Mouse (Mus musculus): ENCODE data around the gene Exd2. TPM values are rescaled to one million over a fixed set of nuclear protein-coding genes. Genes with fewer than 3 reads are reported as not detected.

The Exd2 gene
- polyA plus RNA-seq, 2 experiments from 2014 or later, result 17.3 to 20.2 TPM

DNA sequence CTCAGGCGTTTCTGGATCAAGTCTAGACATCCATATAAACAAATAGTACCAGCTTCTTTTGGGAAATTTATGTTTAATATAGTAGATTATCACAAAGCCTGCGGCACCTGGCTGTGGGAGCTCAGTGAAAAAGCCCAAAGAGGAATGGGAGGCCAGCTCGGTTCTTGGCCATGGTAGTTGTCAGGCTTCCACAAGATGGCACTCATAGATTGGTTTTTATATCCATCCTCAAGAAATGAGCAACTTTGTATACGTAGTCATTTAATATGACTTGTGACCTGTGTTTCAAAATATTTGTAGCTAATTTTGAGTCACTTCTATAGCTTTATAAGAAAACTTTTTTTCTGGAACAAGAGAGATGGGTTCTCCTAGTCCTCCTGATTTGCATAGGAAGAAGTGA is 35.5 kb downstream of the Exd2 start:
- no peak for ATAC-seq

DNA sequence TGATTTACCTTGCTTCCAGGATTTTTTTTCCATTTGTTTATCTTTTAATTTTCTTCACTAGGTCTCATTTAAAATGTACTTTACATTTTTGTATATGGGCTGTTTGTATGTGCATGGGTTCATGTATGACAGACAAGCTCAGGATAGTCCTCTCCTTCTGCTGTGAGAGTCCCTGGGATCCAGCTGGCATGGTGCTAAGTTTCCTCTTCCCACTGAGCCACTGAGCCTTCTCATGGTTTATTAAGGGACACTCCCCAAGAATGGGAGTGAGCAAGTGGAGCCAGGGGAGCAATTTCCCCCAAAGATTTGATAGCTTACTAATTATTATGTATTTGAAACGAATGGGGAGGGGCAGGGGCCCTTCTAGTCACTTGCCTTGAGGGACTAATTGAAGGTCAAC is 37.6 kb downstream of the Exd2 start:
- ATAC-seq, result no peak

DNA sequence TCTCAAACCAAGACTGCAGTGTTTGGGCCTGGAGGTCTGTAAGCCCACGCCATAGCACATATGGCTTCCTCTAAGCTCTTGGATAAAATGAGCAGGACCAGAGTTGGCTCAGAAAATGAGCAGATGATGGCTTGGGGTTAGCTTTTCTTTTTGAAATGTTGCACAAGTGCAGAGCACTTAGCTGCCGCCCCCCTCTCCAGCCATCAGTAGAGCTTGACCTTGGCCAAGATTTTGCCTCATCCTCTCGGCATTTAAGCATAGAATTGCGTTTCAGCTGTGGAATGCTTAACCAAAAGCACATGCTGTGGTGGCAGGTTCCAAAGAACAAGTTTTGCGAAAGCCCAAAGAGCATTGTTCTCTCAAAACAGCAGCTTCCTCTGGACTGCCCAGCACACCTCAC is 41.8 kb downstream of the Exd2 start:
- no peak for ATAC-seq

DNA sequence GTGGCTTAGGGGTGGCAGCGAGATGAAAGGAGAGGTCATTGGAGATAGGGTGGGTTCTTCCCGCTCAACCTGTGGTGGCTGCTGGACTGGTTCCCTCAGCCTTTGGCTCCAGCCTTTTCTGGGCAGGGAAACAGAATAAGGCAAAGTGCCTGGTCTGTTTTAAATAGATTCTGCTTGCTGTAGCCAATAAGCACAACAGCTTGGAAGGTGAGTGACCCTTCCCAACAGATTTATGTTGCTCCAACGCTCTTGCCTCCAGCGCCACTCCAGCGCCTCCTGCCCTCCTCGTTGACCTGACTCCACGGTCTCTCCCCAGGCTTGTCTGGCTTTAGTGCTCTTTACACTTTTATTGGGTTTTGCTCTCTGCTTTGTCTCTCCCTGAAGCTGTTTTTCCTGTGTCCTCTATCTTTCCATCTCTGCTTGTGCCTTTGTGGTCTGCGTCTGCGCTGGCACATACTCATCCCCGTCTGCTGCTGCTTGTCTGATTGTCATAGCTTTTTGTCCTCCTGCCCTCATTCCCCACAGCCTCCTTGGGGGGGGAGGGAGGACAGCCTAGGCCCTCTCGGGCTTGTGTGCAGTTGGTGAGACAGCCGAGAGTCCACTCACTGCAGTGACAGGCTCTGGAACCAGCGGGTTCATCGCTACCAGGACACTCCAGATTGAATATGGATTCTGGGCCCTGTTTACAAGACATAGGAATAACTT is 44.3 kb downstream of the Exd2 start:
- ATAC-seq, result no peak

DNA sequence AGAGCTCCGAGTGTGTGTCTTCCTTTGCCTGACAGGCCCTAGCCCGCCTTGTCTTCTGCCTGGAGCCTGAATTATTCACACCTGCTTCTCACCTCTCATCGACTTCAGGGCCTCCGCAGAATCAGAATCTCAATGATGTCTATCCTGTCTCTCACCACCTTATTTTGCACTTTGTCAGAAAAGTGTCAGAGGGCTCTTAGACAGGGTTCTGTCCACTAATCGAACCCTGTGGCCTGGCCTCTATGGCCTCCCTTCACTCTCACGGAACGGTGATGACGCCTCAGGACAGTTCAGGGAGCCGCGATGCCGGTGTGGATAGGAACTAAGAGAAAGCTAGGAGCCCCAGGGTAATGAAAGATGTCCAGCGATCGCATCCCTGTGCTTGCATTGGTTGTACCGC is 55.1 kb downstream of the Exd2 start, which contains the start of gene Galnt16:
TSS of gene Galnt16 (plus strand) at position 301 of the 400 bp plus-strand sequence.
- ATAC-seq, result no peak

DNA sequence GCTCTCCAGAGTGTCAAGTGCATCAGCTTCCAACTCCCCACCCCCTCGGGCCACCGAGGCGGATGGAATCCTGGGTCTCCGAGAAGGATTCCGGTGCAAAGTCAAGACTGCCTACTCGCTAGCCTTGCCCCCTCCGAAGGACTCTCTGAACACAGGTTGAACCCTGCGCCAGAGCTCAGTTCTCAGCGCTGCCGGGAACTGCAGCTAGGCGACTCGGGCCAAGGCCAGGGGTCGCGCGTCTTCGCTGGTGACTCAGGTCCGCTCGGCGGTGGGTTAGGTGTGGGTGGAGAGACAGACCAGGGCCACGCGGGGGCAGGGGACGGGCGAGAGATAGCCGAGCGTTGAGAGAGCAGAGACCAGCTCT is 55.5 kb downstream of the Exd2 start:
- ATAC-seq, result no peak

DNA sequence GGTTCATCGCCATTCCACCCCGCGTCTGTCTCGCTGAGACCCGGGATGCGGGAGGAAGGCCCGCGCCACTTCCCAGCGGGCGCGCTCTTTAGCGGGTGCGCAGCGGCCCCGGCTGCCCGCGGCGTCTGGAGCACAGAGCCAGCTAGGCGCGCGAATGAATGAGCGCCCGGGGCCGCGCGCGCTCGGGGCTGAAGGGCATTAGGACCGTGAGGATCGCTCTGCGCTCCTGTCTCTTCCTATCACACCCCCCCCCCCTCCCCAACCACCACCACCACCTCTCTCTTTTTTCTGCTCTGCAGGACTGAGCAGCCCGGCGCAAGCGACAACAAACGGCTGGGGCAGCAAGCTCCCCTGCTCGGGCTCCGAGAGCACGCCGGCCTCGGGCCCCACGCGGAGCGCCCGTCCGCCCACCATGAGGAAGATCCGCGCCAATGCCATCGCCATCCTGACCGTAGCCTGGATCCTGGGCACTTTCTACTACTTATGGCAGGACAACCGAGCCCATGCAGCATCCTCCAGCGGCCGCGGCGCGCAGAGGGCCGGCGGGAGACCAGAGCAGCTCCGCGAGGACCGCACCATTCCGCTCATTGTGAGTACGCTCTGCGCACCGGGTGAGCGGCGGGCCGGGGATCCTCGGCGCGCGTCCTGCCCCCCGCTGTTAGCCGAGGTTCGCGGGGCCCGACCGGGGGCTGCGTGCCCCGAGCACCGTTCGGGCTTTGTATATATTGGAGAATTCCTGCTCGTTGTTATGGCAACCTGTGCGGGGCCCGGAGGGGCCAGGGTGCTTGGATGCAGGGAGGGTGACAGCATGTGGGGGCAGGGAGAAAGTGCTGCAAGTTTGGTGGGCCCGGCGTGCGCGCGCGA is 56.1 kb downstream of the Exd2 start:
- no peak for ATAC-seq

DNA sequence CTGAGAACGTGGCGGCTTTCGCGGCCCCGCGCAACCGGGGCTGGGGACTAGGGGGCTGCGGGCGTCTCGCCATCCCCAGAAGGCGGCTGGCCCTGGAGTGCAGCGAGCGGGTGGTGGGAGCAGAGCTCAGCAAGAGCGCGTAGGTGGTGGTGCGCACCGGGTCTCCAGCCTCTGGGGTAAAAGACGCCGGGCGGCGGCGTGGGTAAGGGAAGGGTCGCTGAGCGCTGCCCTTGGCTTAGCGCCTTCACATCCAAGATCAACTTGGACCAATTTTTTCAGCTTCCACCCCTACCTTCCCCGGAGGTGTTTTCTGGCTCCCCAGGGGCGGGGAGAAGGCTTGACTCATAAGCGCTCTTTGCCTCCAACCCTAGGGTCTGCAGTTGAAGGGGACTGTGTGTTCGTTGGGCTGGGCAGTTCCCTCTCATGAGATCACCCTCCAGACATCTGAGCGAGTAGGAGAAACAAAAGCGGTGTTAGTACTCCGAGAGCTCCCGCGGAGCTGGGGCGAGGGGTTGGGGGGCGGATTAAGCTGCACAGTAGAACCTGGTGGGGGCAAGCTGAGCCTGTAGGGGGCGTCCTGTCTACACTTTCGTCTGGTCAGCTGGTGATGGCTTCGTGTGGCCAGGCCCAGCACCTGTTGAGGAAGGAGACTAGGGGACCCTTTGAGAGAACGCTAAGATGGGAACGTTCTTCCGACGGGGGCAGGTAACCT is 56.9 kb downstream of the Exd2 start:
- no peak for ATAC-seq

DNA sequence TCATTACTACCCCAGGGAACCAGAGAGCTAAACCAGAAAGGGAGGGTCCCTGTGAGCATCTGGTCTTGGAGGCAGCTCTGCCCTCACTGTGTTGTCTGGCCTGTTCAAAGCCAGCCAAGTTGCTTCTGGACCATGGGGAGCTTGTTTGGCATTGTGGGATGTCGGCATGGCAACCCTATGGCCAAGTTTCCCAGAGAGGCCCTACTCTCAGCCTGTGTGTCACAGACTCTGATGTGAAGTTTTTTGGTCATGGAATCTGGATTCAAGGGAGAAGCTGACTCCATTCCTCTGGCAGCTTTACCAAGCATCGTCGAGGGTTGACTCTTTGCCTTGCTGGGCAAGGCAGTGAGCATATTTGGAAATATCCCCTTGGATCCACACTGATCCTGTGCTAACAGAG is 59.1 kb downstream of the Exd2 start:
- ATAC-seq, result no peak

DNA sequence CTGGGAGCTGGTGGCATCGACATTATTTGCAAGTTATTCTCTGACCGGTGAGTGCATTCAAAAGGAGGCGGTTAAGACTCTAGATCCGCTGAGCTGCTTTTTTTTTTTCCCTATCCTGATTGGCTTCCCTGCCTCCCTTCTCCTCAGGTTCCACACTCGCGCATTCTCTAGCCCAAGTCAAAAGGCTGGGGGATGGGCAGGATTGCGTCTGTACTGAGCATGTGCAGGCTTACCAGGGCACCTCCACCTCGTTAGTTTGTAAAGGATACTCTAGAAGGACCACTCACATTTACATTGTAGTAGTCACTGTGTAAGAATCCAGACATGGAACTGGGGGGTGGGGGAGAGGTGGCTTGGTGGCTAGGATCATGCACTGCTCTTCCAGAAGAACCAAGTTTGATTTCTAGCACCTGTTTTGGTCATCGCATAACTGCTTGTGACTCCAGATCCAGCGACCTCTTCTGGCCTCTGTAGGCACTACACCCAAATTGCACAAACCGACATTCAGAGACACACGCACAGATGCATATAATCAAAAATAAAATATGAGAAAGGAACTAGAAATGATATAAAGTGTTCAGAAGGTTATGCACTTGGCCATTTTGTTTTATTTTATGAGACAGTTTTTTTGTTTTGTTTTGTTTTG is 61.5 kb downstream of the Exd2 start:
- ATAC-seq, result no peak

DNA sequence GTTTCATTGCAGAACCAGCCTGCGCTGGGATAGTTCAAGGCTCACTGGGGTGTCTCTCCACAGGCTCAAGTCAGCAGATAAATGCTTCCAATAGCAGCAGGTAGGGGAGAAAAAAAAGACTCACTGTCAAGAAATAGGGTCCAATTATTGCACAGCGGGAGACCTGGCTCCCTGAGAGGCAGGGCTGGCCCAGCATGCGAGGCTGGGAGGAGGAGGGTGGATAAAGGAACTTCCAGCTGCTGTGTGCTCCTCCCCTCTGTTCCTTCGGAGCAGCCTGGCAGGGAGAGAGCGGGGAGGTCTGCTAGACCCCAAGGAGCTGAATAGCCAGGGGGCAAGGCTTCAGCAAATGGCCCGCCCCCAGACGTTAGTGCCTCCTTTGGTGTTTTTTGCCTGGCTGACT is 62.6 kb downstream of the Exd2 start:
- no peak for ATAC-seq

DNA sequence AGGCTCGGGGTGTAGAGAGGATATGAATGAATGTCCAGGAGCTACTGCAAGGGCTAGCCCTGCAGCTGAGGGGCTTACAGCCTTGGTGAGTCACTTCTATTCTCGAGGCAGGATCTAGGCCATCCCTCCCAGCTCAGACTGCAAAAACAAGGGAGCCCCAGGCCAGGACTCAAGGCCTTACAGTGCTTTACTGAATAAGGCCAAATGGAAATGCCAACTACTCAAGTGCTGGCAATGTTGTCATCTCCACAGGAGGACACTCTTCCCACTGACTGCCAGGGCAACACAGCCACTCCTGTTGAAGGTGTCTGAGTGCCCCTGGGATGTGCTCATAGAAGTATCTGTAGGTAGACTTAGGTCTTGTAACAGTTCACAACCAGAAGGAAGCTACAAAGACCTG is 63.6 kb downstream of the Exd2 start:
- no peak for ATAC-seq

DNA sequence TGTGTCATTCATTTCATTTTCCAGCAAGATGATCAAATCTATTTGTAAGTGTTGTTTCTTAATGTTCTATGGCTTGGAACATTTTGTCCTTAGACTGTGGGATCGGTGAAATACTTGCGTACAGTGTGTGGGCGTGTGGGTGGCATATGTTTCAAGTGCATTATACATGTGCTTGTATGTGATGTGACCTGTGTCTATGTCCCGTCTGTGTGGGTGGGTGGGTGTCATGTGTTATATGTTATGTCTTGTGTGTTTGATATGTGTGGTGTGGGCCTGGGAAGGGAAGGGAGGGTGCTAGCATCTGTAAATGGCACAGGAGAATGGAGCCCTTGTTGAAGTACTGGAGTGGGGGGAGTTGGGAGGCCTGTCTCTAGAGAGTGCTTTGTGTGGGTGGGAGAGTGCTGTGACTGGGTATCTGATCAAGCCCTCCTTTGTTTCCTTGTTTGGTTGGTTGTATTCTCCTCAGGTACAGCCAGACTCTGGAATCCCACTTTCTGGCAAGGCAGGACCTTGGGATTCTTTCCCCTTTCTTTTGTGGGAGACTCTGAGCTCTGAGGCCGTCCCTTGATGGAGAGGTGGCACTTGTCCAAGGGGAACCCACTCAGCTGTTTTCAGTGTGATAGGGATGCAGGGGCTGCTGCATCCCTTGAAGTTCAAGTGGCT is 65.0 kb downstream of the Exd2 start:
- no peak for ATAC-seq

DNA sequence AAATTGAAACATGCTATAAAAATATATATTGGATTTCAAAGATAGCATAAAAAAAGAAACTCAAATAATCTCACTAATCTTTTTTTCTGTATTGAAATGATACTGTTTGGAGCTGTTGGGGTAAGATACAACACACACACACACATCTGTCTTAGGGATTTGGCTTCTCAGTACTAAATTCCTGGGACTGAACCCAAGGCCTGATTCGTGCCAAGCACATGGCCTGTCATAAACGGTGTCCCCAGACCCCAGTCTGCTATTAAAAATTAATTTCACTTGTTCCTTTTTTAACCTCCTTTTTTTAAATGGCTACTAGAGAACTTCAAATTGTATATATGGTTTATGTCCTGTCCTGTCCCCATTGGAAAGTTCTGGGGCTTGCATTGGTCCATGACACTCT is 67.2 kb downstream of the Exd2 start:
- ATAC-seq, result no peak

DNA sequence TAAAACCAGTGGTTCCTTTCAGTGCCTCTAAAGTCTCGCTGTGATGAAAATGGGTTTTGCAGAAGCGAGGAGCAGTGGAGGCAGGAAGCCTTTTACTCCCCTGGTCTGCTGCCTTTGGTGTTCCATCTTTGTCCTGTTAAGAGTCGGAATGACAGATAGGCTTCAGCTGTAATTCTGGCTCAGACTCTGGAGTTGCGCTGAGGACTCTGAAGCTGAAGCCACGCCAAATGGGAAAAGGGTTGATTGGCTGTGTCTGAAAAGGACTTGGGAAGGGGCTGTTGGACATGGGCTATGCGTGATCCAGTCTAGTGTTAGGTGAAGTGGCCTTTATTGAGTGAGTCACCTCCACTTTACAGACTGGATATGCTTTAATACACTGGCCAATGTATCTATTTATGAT is 67.7 kb downstream of the Exd2 start:
- no peak for ATAC-seq

DNA sequence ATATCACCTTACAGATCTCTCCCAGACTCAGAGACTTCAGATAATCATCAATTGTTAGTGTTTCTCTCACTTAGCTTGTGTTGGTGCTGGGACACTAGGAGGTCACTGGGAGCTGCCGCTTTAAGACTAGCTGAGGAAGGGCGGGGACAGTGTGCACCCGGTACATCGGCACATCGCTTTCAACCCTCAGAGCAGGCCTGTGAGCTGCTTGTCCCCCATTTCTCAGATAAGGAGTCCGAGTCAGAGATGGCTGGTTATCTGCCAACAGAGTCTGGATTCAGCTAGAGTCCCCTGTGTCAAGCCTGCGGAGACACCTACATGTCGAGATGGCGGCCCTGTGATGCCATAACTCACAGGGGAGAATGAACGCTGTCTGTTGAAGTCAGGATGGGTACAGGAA is 68.7 kb downstream of the Exd2 start:
- ATAC-seq, result no peak

DNA sequence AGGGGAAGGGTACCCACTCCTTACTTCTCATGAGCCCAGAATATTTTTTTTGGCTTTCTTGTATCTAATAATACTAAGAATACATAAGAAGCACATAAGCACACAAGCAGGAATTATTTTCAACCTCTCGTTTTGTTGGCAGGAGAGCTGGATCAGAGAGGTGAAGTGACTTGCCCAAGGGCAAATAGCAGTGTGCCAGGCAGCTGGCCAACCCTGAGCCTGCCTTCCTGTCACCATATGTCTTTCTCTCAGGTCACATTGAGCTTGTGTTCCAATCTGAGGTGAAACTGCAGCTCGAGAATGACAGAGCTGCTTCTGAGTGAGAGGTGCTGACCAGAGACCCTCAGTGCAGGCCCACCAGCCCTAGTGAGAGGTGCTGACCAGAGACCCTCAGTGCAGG is 71.0 kb downstream of the Exd2 start:
- ATAC-seq, result no peak

DNA sequence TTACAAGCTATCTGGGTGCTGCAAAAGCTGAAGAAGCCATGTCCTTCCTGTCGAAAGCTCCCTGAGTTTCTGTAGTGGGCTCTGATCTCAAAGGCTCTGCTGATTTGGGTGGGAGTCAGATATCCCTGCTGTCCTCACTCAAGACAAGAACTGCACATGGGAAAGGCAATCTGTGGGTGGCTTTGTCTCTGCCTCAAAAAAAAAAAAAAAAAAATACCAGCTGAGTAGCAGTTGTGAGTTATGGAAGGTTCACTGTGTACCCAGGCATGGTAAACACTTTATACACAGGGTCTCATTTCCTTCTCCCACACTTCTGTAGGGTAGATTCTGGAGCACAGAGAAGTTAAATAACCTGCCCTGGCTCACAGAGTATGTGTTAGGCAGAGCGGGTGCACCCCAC is 74.4 kb downstream of the Exd2 start:
- no peak for ATAC-seq

DNA sequence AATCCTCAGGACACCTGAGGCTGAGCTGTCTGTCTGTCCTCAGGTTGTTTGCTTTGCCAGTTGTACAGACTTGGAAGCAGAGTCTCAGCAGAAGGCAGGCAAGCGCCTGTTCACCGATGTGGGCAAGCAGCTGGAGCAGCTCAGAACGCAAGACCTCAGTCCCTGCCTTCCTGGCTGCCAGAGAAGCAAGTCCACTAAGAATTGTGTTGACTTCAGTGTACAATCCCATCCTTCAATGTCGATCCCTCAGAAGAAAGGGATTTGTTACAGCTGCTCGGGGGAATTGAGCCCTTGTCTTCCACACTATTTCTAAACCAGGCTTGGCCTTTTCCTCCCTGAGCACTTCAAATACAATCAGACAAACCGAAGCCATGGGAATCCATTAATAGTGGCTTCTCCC is 75.4 kb downstream of the Exd2 start:
- no peak for ATAC-seq

DNA sequence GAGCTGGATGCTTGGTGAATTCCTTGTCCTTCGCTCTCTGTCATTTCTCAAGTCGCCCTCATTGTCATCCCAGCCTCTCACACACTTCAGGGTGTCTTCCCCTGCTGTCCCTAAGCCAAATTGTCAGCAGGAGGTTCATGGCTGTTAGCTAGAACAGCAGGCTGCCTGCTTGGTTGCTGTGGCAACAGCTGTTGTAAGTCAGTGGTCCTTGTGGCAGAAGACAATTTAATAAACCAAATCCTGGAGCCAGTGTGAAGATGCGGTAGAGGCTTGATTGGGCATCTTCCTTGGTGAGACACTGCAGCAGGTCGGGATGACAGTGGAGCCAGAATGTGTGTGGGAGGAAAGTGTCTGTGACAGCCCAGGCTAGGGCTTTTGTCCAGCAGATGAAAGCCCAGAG is 82.4 kb downstream of the Exd2 start:
- ATAC-seq, result no peak

DNA sequence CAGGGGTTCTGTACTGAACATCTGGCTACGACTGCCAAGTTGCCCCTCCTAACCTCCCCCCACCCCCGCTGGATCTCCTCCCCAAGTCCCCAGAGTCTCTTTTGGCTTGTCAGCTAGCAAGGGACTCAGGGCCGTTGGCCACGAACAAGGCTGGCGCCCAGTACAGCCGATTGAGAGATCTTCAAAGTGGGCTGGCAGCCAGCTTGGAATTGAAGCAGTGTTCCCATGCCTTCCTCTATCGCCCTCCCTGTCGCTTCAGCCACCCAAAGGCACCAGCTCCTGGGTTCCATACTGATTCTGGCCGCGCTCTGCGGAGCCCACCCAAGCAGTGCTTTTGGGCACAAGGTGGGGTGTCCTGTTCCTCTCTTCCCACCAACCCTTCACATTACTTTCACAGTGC is 86.8 kb downstream of the Exd2 start:
- ATAC-seq, result no peak

Measured in activated CD4-positive, CD25-positive, alpha-beta regulatory T cell, adult 4 months (primary cell).